Mouse (Mus musculus) lung, embryonic 15.5 days (tissue): ENCODE measurements around the gene Ccdc96. TPM values are rescaled to one million over a fixed set of nuclear protein-coding genes. Genes with fewer than 3 reads are reported as not detected.
A peak's percentile ranks its signal among the peaks of the same experiment; 100 is the strongest.

Source experiments
- ATAC-seq: fragments of 200-750 bp; cut with Nextera tagmentation; 2 replicates; pipeline ENCODE4 v1.8.0; 2017; ENCODE audit warnings: moderate number of reproducible peaks, borderline replicate concordance; ENCODE audit not compliant: low FRiP score, low TSS enrichment; ENCODE audit errors: extremely low read depth
- H3K27ac ChIP-seq: fragments of 300-500 bp; sonication (generic); 2 replicates; pipeline ENCODE4 v1.5.1; 2015; ENCODE audit warnings: moderate library complexity, mild to moderate bottlenecking, inconsistent platforms
- H3K27me3 ChIP-seq: fragments of 300-500 bp; sonication (generic); 2 replicates; pipeline ENCODE4 v1.6.1; 2015; ENCODE audit warnings: inconsistent platforms
- H3K36me3 ChIP-seq: fragments of 300-500 bp; sonication (generic); 2 replicates; pipeline ENCODE4 v1.6.1; 2015; ENCODE audit warnings: inconsistent platforms
- H3K4me1 ChIP-seq: fragments of 300-500 bp; sonication (generic); 2 replicates; pipeline ENCODE4 v1.6.1; 2015; ENCODE audit warnings: inconsistent platforms
- H3K4me2 ChIP-seq: fragments of 300-500 bp; sonication (generic); 2 replicates; pipeline ENCODE4 v1.6.1; 2015; ENCODE audit warnings: inconsistent platforms, mild to moderate bottlenecking, moderate library complexity
- H3K4me3 ChIP-seq: fragments of 300-500 bp; sonication (generic); 2 replicates; pipeline ENCODE4 v1.5.1; 2015; ENCODE audit warnings: mild to moderate bottlenecking, inconsistent platforms
- H3K9ac ChIP-seq: fragments of 300-500 bp; sonication (generic); 2 replicates; pipeline ENCODE4 v1.6.1; 2015; ENCODE audit warnings: inconsistent platforms
- H3K9me3 ChIP-seq: fragments of 300-500 bp; sonication (generic); 2 replicates; pipeline ENCODE4 v1.6.1; 2016; ENCODE audit warnings: inconsistent platforms
- WGBS: fragments of 180-500 bp; shearing (Covaris S2); methylation state at CpG from one replicate; pipeline ENCODE4 v1.1.7; 2015; 5-methylcytosine and 5-hydroxymethylcytosine counted together
- polyA plus RNA-seq: library from polyadenylated mRNA; unstranded; fragments of >200 nt; fragmentation: Nextera tagmentation; extraction: Ambion mirVana; gene quantifications from 2 replicates; pipeline ENCODE4 v1.2.1, GENCODE M21; 2015

Ccdc96 gene
- polyA plus RNA-seq, 1 experiment from 2014 or later: 1.2 TPM

- no peak overlapping the region for H3K27ac ChIP-seq
- no peaks in the 10 kb centered on the region for H3K27me3 ChIP-seq
- no peak overlapping the region for H3K4me3 ChIP-seq
- 91% methylated on average over 10 of the region's 10 CpGs for WGBS
- H3K9ac ChIP-seq: no peak overlapping the region
- no peak overlapping the region for H3K4me2 ChIP-seq
- H3K36me3 ChIP-seq: peaks cover 48% of the 10 kb centered on the region
- no peak for ATAC-seq
- no peaks in the 10 kb centered on the region for H3K9me3 ChIP-seq
- no peaks in the 10 kb centered on the region for H3K4me1 ChIP-seq
Measured at GRCm38 (mm10) chr5:36508351-36508750, 24.0 kb downstream of the Ccdc96 start.

GRCm38 (mm10) chr5:36510956-36511355 is 26.6 kb downstream of the Ccdc96 start:
- no peaks in the 10 kb centered on the region for H3K27me3 ChIP-seq
- WGBS: 100% methylated on average over 2 of the region's 2 CpGs
- H3K27ac ChIP-seq: no peak overlapping the region
- H3K36me3 ChIP-seq: peaks cover 46% of the 10 kb centered on the region
- H3K9ac ChIP-seq: no peak overlapping the region
- no peak overlapping the region for H3K4me3 ChIP-seq
- no peak overlapping the region for H3K4me2 ChIP-seq
- no peaks in the 10 kb centered on the region for H3K9me3 ChIP-seq
- no peaks in the 10 kb centered on the region for H3K4me1 ChIP-seq
- no peak for ATAC-seq

- no peak overlapping the region for H3K4me3 ChIP-seq
- no peak overlapping the region for H3K9ac ChIP-seq
- no peaks in the 10 kb centered on the region for H3K9me3 ChIP-seq
- H3K4me2 ChIP-seq: no peak overlapping the region
- H3K27me3 ChIP-seq: no peaks in the 10 kb centered on the region
- H3K27ac ChIP-seq: no peak overlapping the region
- no peak for ATAC-seq
- WGBS: 94% methylated on average over 1 of the region's 1 CpGs
- peaks cover 55% of the 10 kb centered on the region for H3K36me3 ChIP-seq
- H3K4me1 ChIP-seq: no peaks in the 10 kb centered on the region
Measured at GRCm38 (mm10) chr5:36515126-36515525, 30.7 kb downstream of the Ccdc96 start.

GRCm38 (mm10) chr5:36515558-36515957 is 31.2 kb downstream of the Ccdc96 start:
- no peak overlapping the region for H3K27ac ChIP-seq
- H3K4me1 ChIP-seq: no peaks in the 10 kb centered on the region
- 83% methylated on average over 5 of the region's 5 CpGs for WGBS
- H3K36me3 ChIP-seq: peaks cover 54% of the 10 kb centered on the region
- H3K9ac ChIP-seq: no peak overlapping the region
- no peak overlapping the region for H3K4me2 ChIP-seq
- no peak for ATAC-seq
- H3K27me3 ChIP-seq: no peaks in the 10 kb centered on the region
- no peaks in the 10 kb centered on the region for H3K9me3 ChIP-seq
- no peak overlapping the region for H3K4me3 ChIP-seq

GRCm38 (mm10) chr5:36517596-36517995 is 33.2 kb downstream of the Ccdc96 start:
- no peak overlapping the region for H3K4me2 ChIP-seq
- H3K9me3 ChIP-seq: no peaks in the 10 kb centered on the region
- H3K27ac ChIP-seq: no peak overlapping the region
- no peaks in the 10 kb centered on the region for H3K27me3 ChIP-seq
- 84% methylated on average over 3 of the region's 3 CpGs for WGBS
- no peak overlapping the region for H3K4me3 ChIP-seq
- peaks cover 56% of the 10 kb centered on the region for H3K36me3 ChIP-seq
- H3K9ac ChIP-seq: no peak overlapping the region
- no peaks in the 10 kb centered on the region for H3K4me1 ChIP-seq
- no peak for ATAC-seq

GRCm38 (mm10) chr5:36519751-36520150 is 35.4 kb downstream of the Ccdc96 start:
- Histone ChIP-seq H3K9me3 (no peaks in the 10 kb centered on the region), H3K36me3 (peaks cover 49% of the 10 kb centered on the region), H3K27me3 (no peaks in the 10 kb centered on the region), H3K27ac (no peak overlapping the region), H3K4me2 (no peak overlapping the region), H3K4me1 (no peaks in the 10 kb centered on the region), H3K4me3 (no peak overlapping the region), H3K9ac (no peak overlapping the region)
- 75% methylated on average over 3 of the region's 3 CpGs for WGBS
- no peak for ATAC-seq

GRCm38 (mm10) chr5:36522782-36523181 is 38.4 kb downstream of the Ccdc96 start:
- no peaks in the 10 kb centered on the region for H3K27me3 ChIP-seq
- peaks cover 33% of the 10 kb centered on the region for H3K36me3 ChIP-seq
- no peak overlapping the region for H3K4me2 ChIP-seq
- no peak overlapping the region for H3K4me3 ChIP-seq
- H3K9me3 ChIP-seq: no peaks in the 10 kb centered on the region
- ATAC-seq: no peak; the same call in 1 of the 2 replicates
- H3K4me1 ChIP-seq: no peaks in the 10 kb centered on the region
- H3K9ac ChIP-seq: no peak overlapping the region
- WGBS: 51% methylated on average over 2 of the region's 2 CpGs
- H3K27ac ChIP-seq: no peak overlapping the region

- H3K36me3 ChIP-seq: peaks cover 32% of the 10 kb centered on the region
- H3K4me3 ChIP-seq: no peak overlapping the region
- no peak overlapping the region for H3K9ac ChIP-seq
- H3K4me1 ChIP-seq: 0 out of 2 replicates have a peak, but pooled peaks cover 4% of the 10 kb centered on the region
- 72% methylated on average over 5 of the region's 5 CpGs for WGBS
- ATAC-seq: no peak
- no peaks in the 10 kb centered on the region for H3K9me3 ChIP-seq
- H3K27me3 ChIP-seq: no peaks in the 10 kb centered on the region
- no peak overlapping the region for H3K4me2 ChIP-seq
- no peak overlapping the region for H3K27ac ChIP-seq
Measured at GRCm38 (mm10) chr5:36523219-36523703, 38.9 kb downstream of the Ccdc96 start.

GRCm38 (mm10) chr5:36525216-36525615 is 40.8 kb downstream of the Ccdc96 start:
- Histone ChIP-seq H3K9me3 (no peaks in the 10 kb centered on the region), H3K36me3 (peaks cover 18% of the 10 kb centered on the region), H3K4me2 (no peak overlapping the region), H3K4me1 (peaks cover 19% of the 10 kb centered on the region), H3K9ac (no peak overlapping the region), H3K27me3 (no peaks in the 10 kb centered on the region), H3K4me3 (no peak overlapping the region), H3K27ac (no peak overlapping the region)
- no peak for ATAC-seq
- 78% methylated on average over 2 of the region's 2 CpGs for WGBS

GRCm38 (mm10) chr5:36526274-36526673 is 41.9 kb downstream of the Ccdc96 start:
- peaks cover 22% of the 10 kb centered on the region for H3K4me1 ChIP-seq
- 74% methylated on average over 5 of the region's 5 CpGs for WGBS
- no peak overlapping the region for H3K4me3 ChIP-seq
- no peak overlapping the region for H3K27ac ChIP-seq
- no peak for ATAC-seq
- no peaks in the 10 kb centered on the region for H3K9me3 ChIP-seq
- H3K27me3 ChIP-seq: no peaks in the 10 kb centered on the region
- peaks cover 10% of the 10 kb centered on the region; the same call in 1 of the 2 replicates for H3K36me3 ChIP-seq
- H3K9ac ChIP-seq: no peak overlapping the region
- H3K4me2 ChIP-seq: no peak overlapping the region

GRCm38 (mm10) chr5:36526921-36527320 is 42.5 kb downstream of the Ccdc96 start:
- peaks cover 22% of the 10 kb centered on the region for H3K4me1 ChIP-seq
- 82% methylated on average over 2 of the region's 2 CpGs for WGBS
- no peak overlapping the region for H3K4me2 ChIP-seq
- H3K4me3 ChIP-seq: no peak overlapping the region
- no peak for ATAC-seq
- H3K9me3 ChIP-seq: no peaks in the 10 kb centered on the region
- peaks cover 4% of the 10 kb centered on the region; the same call in 1 of the 2 replicates for H3K36me3 ChIP-seq
- H3K27me3 ChIP-seq: no peaks in the 10 kb centered on the region
- H3K9ac ChIP-seq: no peak overlapping the region
- H3K27ac ChIP-seq: no peak overlapping the region

- Histone ChIP-seq H3K27me3 (no peaks in the 10 kb centered on the region), H3K27ac (0 out of 2 replicates have a peak overlapping the region, but pooled peaks have one; percentile 79), H3K36me3 (no peaks in the 10 kb centered on the region), H3K9me3 (no peaks in the 10 kb centered on the region), H3K4me3 (peak overlapping the region; percentile 91), H3K9ac (peak overlapping the region; percentile 96), H3K4me1 (peaks cover 22% of the 10 kb centered on the region), H3K4me2 (peak overlapping the region; percentile 78)
- ATAC-seq: no peak
- WGBS: 2% methylated on average over 5 of the region's 5 CpGs
Measured at GRCm38 (mm10) chr5:36529698-36530097, 45.3 kb downstream of the Ccdc96 start.
